Mouse (Mus musculus) layer of hippocampus, postnatal 14 days (tissue): ENCODE data around the gene Ankib1. TPM values are rescaled to one million over a fixed set of nuclear protein-coding genes. Genes with fewer than 3 reads are reported as not detected.
"Not testable (repeated sequence)": the region's sequence is repeated elsewhere in the genome, so short reads cannot be mapped to it uniquely, and the experiment has no call there.

Source experiments
- DNase-seq, 2 experiments: peaks; one replicate each; pipeline ENCODE4 v3.0.0; 2021 to 2022; ENCODE audit warnings: low spot score in 2 of 2, mixed read lengths in 1 of 2
- long read RNA-seq, 2 experiments: library from polyadenylated mRNA; stranded (forward); transcript quantifications; one replicate each; pipeline ENCODE4 v2.0.0; 2021
- total RNA-seq, 2 experiments: library from RNA; stranded (reverse); gene quantifications; 2 replicates each; pipeline ENCODE4 v1.2.3; 2021

Ankib1 gene
- total RNA-seq, result 10 to 100 TPM; 69.8 to 72.1 TPM
- long read RNA-seq, experiment 1, full-length matches to known transcripts, result 7 of 17 reads
- long read RNA-seq, experiment 1, partial matches to known transcripts, result 0 of 17 reads
- long read RNA-seq, experiment 1, other reads (novel, unspliced or antisense), result 10 of 17 reads
- long read RNA-seq, experiment 2, full-length matches to known transcripts, result 9 of 27 reads
- long read RNA-seq, experiment 2, partial matches to known transcripts, result 1 of 27 reads
- long read RNA-seq, experiment 2, other reads (novel, unspliced or antisense), result 17 of 27 reads

DNA sequence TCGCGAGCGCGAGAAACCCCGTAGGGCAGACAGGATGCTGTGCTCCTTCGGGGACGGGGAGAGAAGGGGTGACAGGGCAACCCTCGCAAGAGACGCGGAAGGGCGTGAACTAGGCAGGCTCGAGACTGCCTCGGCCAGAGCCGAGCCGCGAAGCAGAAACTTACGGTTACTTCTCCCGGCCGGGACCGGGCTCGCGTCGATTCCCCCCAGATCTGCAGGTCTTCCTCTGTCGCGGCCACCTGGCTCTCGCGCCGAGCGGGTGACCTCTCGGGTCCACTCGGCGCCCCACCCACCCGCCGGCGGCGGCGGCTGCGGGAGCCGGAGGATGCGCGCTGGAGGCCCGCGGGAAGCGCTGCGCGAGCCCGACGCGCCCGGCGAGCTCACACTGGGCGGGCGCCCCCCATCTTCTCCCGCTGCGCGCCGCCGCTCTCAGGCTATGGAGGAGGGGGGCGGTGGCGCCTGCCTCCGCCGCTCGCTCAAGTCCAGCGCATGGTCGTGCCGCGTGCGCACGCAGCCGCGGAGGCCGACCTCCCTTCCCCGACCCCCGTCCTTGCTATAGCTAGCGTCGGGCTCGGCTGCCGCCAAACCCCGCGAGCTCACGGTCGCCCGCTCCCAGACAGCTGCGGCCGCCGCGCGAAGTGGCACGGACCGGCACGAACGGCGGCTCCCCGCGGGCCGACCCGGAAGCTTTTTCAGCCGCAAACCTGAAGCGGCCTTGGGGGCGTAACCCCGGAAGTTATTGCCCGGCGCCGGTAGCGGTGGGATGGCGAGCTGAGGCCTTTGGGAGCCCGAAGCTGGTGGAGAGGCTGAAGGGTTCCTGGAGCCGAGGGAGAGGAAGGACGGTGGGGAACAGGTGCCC, at the start of gene Ankib1, which contains the start of gene Krit1:
Ankib1 (minus strand) TSS at position 493 of the 859 bp plus-strand sequence.
Krit1 (plus strand) TSS at position 752 of the 859 bp plus-strand sequence.
- peak; percentile 91 to 92 for DNase-seq

DNA sequence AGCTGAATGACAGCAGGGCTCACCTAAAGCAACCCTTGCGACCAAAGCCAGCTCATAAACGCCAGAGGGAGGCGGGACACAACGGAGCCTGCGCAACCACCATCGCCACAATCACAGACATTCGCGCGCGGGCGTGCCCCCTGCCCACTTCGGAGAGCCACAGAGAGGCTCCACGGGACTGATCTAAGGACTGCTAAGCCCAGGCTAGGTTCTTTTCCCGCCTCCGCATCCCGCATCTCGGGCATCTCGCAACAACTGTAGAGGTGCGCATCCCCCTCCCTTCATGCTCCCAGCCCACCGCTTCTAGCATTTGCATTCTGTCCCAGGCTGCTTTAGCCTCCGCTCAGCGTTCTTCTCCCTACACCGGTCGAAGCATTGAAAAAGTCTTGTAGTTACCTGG, 42.3 kb upstream of the Ankib1 start, which contains the start of gene Lrrd1:
Lrrd1 (plus strand) TSS at position 148 of the 400 bp plus-strand sequence.
- DNase-seq, result peak in 1 of 2 experiments; percentile 4

DNA sequence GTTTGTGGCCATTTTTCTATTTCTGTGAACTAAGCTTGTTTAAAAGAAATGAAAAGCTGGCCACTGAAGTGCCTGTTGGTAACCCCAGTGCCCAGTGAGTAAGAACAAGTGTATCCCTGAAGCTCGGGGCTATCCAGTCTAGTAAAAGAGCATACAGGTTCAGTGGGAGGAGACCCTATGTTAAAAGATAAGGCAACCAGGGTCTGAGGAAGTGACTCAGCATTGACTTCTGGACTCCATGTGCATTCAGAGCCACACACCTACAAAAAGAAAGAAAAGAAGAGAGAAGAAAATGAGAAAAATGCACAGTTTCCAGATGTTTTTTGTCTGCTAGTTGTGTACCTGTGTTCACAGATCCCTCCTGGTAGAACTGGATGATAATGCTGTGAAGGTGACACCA, 31.4 kb upstream of the Ankib1 start:
- no peak for DNase-seq

DNA sequence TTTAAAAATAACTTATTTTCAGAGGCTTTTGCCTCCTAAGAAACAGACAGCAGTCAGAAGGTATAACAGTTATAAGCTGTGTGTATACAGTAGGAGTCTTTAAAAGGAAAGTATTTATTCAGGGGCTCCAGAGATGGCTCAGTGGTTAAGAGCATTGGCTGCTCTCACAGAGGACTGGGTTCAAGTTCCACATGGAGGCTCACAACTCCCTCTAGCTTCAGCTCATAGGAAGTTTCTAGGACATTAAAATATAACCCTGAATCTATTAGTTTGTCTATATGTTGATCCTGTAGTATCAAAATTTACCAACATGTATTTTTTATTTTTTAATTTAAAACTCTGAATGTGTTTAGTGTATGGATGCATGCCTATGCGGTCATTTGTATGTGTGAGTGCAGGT, 5.7 kb upstream of the Ankib1 start:
- DNase-seq, result no peak

DNA sequence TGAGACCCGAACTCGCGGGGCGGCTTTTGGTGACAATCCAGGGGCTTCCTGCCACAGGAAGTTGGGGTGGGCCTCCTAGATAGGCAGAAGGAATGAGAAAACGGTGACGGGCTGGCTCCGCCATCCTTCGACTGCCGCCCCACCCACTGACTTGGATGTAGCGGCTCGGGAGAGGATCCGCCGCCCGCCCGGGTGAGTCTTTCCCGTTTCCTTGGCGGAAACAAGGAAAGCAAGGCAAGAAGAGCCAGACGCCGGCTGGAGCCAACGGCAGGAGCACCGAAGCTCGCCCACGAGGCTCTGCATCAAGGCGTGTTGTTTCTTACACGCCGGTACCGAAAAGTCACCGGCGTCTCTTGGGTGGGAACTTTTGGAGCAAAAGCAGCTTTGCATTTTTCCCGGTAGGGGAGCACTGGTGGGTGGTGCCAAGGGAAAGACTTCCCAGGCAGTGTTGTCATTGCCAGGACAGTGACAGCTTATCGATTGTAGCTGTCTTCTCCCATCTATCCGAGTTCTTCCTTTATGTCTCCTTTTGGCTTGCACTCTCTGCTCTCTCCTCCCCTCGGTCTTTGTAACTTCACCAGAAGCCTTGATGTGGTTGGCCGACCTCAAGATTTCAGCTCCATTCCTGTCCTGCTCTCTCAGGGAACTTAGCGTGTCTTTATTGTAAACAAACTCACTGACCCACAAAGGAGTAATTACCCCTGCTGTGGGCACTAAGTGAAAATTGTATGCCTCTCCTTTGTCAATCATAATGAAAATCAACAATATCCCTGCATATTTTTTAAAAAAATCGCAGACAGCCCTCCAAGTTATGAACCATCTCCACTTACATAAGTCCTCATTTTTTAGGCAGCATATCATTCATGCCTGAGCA, 804 bp upstream of the Ankib1 start:
- no peak for DNase-seq

DNA sequence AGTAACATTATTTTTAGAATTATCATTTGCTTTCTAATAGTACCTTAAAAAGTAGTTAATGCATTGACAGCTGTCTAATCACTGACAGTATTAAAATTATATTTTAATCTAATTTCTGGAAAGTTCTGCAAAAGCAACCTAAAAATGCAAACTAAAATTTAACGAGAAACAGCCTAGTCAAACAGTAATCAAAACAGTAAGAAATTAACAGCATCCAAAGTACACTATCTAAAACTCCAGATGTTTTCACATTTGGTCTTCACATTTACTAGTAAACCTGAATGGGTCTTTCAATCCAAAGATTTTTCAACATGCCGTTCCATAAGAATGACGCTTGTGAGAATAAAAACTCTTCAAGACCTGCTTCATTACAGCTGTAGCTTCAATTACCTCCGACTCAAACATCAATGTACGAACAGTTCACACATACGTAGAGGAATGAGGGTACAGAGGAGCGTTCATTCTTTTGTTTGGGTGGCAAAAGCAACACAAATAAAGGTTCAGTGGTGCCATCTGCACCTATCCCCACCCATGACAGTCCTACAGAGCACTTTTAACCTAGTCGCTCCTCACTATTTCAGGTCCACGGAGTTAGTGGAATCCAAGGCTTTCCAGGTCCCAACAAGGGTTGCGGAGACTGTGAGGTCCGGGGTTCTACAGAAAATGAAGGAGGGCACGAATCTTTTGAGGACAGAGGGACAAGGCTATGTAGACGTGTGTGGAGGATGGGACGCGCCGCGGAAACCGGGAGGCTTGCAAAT, 873 bp downstream of the Ankib1 start:
- peak; percentile 5 to 8 for DNase-seq

DNA sequence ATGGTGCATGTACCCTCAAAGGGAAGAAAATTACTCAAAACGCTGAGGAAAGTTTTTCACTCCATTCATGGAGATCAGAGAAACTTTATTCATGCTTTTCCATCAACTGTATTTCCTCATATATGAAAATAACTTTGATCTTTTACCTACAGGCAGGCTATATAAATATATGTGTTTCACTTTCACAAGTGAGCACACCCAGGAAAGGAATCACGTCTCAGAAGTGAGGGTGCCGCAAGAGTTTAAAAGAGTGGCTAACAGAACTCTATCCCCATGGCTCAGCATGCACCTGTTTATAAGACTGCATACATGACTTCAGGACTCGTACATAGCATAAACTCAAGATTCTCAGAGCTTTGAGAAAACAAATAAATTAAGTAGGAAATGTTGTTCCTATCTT, 1.8 kb downstream of the Ankib1 start:
- no peak for DNase-seq

DNA sequence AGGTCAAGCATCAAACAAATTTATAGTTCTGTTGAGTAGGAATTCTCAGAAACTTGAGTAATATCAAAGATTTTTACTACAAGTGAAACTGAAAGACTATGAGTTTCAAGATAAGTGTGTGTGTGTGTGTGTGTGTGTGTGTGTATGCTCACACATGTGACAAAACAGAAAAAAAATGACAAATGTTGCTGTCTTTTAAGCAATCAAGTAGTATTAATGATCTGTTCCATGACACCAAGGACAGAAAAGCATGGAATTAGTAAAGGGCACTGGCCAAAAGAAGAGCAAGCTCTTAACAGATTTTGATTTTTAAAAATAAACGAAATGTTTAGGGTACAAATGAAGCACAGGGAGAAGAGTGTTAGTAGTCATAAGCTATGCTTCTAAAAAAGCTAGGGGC, 2.7 kb downstream of the Ankib1 start:
- no peak for DNase-seq

DNA sequence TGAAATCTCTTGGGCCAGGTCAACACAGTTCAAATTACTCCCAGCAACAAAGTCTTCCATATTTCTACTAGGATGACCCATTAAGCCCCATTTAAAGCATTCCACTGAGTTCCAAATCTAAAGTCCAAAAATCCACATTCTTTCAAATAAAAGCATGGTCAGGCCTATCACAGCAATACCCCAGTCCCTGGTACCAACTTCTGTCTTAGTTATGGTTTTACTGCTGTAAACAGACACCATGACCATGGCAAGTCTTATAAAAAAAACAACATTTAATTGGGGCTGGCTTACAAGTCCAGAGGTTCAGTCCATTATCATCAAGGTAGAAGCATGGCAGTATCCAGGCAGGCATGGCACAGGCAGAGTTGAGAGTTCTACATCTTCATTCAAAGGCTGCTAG, 4.1 kb downstream of the Ankib1 start:
- not testable (repeated sequence) for DNase-seq

DNA sequence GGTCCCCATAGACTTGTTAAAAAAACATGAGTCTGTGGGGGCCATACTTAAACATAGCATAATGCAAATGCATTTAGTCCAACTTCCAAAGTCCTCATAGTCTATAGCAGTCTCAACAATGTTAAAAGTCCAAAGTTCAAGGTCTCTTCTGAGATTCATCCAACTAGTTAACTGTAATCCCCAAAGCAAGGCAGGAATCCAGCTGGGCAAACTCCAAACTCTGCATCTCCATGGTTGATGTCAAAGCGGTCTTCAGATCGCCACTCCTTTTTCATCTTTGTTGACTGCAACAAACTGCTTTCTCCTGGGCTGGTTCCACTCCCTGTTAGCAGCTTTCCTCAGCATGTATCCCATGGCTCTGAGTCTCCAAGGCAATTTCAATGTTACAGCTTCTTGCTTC, 5.6 kb downstream of the Ankib1 start:
- not testable (repeated sequence) for DNase-seq

DNA sequence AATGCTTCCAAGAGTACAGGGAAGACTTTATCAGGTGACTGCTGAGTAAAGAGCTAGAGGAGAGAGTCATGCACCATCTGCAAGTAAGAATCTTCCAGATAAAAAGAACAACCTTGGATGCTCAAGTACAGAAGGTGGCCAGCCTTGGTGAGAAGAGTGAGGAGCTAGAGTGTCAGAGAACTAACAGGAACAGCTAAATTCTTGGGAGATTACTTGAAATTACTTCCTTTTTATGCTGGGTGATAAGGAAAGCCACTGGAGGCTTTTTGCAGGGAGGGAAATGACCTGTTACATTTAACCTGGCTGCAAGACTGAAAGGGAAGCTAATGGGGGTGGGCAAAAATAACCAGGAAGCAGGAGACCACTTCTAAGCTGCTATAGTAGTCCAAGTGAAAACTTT, 11.7 kb downstream of the Ankib1 start:
- DNase-seq, result no peak

DNA sequence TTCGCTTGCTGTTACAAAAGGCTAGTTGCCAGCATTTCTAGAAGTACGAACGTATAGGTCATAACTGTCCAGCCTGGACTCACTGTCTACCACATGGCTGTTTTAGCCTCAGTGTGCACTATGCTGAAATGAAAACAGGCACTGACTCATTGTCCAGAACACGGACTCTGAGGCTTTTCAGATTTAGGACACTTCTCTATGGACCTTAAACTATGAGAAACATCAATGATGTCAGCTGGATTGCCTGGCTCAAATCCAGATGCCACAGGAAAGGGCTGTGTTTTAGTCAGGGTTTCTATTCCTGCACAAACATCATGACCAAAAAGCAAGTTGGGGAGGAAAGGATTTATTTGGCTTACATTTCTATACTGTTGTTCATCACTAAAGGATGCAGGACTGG, 15.2 kb downstream of the Ankib1 start:
- DNase-seq, result no peak

DNA sequence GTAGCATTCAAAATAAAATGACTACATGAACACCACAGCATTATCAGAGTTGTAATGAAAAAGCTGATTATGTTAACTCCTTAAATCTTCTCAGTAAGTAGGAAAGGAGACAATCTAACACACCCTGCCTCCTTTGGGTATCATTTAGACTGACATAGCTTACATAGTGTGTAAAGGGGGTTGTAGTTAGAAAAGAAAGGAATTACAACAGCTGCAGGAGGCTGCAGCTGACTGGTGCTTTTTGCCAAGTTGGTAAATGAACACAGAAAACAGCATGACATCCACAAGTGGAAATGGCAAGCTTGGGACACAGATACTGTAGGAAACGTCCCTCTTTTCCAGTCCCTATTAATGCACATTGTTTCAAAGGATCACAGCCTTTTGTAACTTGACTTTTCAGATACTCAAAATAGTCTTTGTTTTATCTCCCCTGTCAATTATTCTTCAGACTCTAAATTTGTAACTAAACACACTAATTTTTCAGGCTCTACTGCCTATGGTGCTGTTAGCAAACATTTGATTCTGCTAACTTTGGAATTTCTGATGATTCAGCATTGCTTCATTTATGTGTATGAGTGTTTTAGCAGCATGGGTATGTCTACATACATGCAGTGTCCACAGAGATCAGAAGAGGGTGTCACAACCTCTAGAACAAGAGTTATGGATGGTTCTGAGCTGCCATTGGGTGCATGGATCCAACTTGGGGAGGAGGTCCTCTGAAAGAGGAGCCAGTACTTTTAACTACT, 17.8 kb downstream of the Ankib1 start:
- no peak for DNase-seq

DNA sequence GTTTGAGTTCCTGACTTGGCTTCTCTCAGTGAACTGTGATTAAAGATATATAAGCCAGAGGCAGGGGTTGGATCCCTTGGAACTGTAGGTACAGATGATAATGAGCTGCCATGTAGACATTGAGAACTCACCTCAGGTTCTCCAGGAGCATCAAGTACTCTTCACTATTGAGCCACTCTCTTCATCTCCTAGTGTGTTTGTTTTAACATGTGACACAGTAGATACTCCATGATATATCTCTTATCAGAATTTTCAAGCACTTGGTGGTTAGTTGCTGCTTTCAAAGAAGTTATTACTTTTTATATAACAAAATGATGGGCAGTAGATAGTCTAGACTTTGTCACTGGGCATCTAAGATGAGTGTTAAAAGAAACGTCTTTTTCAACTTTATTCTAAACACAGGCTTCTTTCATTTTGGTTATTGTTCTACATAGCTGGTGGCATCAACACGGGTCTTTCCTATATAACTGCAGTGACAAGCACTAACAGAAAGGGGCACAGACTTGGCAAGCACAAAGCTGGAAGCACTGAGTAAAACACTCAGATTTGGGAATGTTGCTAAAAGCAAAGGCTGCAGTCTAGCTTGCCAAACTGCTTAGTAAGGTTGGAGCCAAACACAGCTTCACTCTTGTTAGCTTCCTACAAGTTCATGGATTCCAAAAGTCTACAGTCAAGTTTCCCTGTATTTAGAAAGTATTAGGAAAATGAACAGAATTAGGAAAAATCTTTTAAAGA, 18.6 kb downstream of the Ankib1 start:
- DNase-seq, result peak in 1 of 2 experiments; percentile 28

DNA sequence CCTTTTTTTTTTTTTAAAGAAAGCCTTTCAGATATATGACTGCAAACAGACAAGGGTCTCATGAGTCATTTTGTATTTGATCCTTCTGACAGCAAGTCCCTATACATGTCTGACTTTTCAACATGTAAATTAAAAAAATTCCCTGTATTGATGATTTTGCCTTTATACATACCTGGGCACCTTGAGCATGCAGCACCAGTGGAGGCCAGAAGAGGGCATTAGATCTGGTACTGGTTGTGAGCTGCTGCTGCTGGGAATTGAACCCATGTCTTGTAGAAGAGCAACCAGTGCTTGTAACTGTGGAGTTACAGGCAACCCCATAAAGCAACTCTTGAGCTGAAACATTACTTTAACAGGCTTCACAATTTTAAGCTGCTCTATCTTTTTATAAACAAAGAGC, 20.1 kb downstream of the Ankib1 start:
- no peak for DNase-seq

DNA sequence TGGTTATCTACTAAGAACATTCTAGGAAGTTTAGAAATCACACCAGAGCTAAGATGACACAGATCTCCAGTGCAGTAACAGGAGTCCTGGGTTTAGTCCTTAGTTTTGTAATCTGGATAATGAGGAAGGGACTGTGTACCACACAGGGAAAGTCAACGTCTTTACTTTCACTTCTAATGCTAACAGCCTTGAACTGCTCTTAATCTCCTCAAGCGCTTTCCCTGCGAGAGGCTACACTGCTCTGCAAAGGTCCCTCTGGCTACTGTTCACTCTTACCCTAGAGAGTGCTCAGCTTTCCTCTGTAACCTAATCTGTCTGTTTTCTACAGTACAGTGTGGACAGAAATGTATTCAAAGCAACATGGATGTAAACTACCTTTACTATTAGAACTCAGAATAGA, 30.7 kb downstream of the Ankib1 start:
- DNase-seq, result no peak

DNA sequence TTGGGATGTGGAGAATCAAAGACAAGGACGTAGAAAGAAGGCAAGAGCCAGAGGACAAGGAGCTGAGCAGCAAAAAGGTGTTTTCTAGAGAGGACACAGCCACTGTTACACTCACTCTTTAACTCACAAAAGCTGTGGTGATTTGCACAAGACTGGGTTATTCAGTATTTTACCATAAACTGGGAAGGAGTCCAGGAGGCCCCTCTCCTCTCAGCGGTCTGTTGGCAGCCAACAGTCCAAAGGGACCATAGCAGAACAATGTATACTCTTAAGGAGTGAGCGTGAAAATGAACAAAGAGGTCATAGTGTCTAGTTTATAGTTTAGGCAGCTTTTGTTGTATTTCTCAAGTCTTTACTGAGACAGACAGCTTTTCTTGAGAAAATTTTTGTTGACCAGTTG, 31.2 kb downstream of the Ankib1 start:
- DNase-seq, result no peak

DNA sequence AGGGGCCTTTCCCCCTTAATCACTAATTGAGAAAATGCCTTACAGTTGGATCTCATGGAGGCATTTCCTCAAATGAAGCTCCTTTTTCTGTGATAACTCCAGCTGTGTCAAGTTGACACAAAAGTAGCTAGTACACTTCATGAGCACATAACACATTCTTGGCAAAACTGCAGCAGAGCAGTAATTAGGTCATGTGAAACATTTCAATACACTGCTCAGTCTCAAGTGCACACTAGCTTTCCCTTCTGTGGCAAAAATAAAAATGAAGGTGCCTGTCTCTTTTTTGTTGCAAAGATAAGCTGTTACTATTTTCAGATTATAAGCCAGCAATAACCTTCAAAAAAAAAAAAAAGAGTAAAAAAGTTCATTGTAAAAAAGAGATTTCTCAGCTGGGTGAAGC, 52.2 kb downstream of the Ankib1 start:
- not testable (repeated sequence) for DNase-seq

DNA sequence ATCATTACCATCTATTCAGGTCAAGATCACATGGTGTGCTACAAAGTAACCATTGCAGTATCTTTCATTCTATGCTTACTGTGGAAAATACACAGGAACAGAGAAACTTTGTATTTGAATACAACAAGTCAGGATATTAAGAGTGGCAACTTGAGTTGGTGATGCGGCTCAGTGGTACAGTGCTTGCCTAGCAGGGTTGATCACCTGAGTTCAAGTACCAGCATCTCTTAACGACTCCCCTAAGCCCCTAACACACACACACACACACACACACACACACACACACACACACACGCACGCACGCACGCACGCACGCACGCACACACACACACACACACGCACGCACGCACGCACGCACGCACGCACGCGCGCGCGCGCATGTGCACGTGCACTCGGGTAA, 69.9 kb downstream of the Ankib1 start:
- peak in 1 of 2 experiments; percentile 7 for DNase-seq
